Mouse (Mus musculus): Measurements from ENCODE around the gene Ccdc155.
A peak's percentile ranks its signal among the peaks of the same experiment; 100 is the strongest.

Ccdc155 gene

DNA sequence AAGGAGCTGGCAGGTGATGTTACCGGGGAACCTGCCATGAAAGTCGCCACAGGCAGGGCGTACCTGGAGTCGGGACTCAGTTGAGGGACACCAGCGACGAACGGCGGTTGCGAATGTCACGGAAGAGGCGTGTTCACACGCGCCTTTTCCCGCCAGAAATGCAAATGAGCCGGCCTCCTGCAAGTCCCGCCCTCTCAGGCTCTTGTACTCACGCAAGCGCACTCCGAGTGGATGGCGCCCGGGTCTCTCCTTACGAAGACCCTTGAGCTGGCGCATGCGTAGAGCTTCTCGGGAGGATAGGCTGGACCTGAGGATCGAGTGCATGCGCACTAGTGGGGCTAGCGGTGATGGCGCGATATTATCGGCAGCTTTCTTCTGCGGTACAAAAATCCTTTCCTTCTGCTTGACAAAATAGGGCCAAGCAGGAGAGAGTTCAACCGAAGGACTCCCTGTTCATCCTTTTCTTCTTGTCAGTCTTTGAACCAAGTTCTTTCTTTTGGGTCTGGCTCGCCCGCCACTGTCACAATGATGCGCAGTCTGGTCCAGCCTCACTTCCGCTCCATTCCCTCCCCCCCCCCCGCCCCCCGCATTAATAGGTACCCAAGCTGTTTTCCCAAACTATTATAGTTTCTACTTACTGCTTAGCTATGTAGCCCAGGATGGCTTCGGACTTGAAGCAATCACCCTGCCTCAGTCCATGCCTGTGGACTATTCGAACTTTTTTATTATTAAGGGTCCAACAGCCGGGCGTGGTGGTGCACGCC, at the start of gene Ccdc155:
Ccdc155 (minus strand) TSS at position 513 of the 764 bp plus-strand sequence.
- peak; percentile 94 for DNase-seq (ENCODE audit: extremely low spot score)

DNA sequence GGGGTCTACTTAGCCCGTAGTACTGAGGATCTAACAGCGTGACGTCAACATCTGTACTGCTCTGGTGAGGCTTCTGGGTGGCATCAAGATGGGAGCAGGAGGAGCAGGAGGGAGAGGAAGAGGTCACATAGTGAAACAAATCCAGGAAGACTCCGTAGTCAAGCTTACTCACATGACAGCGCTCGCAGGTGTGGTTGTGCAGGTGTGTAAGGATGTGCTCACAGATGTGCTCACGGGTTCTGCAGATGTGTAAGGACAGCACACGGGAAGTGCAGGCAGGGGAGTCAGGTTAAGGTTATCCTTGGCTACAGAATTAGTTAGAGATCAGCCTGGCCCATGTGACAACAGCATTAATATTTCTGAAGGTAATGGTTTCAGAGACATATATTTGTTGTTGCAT, 49.1 kb upstream of the Ccdc155 start:
- DNase-seq (ENCODE audit: extremely low spot score), result no peak

DNA sequence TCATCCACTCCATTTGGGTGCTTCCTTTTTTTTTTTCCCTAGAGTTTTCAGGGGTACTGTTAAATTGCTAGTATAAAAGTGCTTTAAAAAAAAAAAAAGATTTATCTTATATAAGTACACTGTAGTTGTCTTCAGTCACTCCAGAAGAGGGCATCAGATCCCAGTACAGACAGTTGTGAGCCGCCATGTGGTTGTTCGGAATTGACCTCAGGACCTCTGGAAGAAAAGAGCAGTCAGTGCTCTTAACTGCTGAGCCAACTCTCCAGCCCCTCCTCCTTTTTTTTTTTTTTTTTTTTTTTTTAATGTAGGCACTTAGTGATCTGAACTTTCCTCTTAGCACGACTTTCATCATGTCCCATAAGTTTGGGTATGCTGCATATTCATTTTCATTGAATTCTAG, 43.0 kb upstream of the Ccdc155 start:
- DNase-seq (ENCODE audit: extremely low spot score), result no peak

DNA sequence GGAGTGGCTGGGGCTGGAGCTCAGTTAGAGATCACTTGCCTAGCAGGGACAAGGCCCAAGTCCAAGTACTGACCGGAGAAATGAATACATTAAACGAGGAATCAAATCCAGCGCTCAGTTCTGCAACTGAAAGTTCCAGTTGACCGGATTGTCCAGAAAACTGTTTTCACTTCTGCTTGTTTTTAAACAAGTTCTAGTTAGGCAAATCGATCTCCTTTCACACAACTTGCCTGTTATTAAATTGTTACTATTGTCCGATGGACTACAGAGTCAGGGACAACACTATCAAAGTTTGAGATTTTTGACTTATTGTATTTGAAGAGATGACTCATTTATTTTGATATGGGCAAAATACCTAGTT, 36.7 kb upstream of the Ccdc155 start:
- DNase-seq (ENCODE audit: extremely low spot score), result no peak

DNA sequence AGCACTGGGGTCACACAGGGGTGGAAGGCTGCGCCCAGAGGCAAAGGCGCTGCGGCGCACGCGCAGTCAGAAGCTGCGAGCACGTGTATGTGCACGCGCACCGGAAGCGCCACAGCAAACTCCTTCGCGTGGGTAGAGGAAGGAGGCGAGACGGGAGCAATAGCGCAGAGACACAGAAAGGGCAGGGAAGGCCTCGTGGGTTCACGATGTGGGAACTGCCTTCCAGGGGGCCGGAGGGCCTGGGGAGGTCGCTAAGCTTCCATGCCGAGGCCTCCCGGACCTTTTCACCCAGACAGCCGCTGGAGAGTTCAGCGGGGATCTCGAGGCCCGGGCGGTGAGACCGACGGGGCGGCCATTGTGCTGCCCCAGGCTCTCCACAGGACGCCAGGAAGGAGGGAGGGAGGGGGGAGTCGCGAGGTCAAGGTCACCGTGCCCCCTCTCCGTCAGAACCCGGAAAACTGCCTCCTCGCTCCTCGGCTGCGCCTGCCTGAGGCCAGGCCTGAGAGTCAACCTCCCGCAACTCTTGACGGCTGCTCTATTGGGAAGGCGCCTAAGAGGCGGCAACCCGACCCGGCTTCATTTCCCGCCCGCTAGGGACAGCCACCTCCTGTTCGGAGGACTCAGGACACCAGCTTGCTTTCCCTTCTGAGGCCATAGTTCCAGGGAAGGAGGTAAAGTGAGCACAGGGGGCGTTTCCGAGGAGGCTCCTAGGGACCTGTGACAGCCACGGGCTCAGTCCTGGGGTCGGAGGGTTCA, 36.1 kb upstream of the Ccdc155 start, which contains the start of gene Slc6a16:
Slc6a16 (plus strand) TSS at position 453 of the 756 bp plus-strand sequence.
- DNase-seq (ENCODE audit: extremely low spot score), result peak; percentile 70

DNA sequence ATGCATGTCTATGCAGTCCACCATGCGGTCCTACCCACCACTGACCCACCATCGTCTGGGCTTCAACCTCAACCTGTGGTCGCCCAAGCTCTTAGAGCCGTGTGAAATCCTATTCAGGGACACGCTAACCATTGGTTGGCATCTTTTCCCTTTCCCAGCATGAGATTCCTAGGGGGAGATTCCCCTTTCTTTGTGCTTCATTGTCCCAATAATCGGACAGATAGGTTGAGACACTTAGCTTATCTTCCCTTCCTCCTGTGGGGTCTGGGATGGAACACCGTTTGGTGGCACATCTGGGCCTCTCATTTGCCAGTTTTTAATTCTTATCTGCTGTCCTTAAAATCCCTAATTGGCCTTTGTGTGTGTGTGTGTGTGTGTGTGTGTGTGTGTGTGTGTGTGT, 35.4 kb upstream of the Ccdc155 start:
- DNase-seq (ENCODE audit: extremely low spot score), result no peak

DNA sequence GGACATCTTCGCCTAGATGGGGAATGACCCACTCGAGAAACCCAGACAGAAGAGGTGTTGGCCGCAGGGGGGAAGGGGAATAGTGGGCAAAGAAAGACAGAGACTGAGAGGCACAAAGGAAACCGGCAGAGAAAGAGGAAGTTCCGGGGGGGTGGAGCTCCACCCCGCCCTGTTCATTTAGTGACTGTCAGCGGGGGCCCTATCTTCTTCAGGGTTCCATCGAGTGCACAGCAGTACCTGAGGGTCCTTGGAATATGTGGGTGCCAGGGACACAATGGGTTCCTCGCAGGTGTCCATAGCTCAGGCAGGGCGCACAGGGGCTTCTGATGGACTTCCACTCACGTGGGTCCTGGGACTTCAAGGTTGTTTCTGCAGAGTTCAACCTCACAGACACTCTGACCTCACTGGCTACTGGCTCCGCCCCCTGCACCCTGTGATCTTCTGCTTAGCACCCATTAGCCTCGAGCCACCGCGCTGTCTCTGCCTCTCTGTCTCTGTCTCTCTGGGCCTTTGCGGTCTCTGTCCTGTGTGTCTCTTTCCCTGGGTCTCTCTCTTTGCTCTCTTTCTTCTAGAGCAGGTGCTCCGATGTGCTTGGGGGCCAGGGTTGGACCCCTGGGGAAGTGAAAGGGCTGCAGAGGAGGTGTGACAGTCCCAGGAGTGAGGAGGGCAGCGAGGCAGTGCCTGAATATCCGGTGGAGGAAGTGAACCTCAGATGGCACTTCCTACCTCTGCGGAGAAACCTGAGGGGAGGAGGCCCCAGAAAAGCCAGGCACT, 34.2 kb upstream of the Ccdc155 start, which contains the start of gene Cd37:
Cd37 (minus strand) TSS at position 393 of the 774 bp plus-strand sequence.
- DNase-seq (ENCODE audit: extremely low spot score), result no peak

DNA sequence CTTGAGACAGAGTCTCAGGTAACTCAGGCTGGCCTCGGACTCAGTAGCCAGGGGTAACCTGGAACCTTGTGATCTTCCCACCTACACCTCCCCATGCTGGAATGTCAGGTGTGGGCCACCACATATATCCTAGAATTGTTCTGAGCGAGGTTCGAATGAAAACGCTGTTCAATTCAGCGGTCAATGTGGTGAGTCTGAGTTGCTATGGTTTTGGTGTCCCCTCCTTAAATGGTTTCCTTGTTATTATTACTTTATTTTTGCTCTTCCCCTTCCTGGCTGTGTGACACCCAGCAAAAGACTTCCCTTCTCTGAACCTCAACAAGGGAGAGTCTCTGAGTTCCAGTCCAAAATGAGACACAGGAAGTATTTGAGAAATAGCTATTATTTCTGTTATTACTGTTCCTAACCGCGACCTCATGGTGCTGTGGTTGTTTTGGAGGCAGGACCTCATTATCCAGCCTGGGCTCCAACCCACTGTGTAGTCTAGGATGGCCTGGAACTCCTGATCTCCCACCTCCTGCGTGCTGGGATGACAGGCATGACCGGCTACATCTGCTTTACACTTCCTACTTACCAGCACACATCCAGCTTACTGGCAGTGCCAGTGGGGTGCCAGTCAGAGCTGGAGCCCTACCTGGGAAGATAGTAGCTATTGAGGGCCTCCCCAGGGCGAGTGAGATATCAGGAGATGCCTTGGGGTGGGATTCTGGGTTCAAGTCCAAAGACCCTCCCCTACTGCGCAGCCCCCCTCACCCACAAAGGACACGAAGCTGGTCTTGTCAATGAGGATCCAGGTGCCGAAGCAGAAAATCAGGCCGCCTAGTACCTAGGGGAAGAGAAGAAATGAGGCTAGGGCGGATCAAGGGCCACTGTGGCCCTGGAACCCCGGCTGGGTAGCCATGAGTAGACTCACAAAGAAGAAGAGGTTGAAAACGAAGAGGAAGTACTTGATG, 33.3 kb upstream of the Ccdc155 start:
- no peak for DNase-seq (ENCODE audit: extremely low spot score)

DNA sequence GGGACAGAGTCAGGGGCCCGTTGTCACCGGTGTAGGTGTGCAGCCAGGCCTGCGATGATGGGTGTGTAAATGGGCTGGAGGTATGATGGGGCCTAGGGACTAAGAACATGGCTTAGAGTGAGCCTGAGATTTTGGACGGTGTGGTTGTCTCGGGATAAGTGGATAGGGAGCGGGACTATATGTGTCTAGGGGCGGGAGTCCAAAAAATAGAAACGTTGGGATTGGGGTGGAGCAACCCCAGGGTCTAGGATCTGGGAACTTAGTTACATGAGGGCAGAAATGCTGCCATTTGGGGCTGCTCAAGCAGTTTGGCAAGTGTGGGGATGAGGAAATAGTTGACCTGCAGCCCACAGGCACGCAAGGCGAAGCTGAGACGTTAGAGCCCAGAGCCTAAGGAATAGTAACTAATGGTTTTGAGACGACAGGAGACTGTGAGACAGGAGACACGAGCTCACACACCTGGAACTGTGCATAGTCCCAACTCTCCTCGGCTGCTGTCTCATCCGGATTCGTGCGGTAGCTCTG, 31.0 kb upstream of the Ccdc155 start:
- no peak for DNase-seq (ENCODE audit: extremely low spot score)

DNA sequence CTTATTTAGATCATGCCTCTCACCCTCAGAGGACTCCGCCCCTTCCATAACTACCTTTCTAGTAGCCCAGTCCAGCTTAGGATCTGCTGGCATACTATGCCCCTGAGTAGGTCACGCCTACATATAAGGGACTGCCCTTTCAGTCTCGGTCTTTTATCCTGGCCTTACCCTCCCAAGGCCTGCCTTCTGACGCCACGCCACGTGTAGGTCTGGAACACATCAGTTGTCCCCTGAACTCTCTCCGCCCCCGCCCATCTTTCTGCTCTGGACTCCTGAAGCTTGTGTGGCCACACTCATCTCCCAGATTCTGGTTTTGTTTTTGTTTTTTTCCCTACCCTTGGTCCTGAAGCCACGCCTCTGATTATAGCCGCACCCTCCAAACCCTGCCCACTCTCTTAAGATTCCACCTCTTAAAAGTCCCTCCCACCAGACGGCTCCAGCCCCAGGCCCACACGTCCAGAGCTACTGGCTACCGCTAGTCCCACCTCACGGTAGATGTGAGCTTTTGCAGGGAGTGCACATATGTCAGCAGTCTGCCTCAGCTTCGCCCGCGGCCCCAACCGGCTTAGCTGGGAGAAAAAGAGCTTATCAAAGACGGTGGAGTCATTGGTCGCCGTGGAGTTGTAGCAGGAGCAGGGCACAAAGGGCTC, 30.4 kb upstream of the Ccdc155 start:
- peak; percentile 77 for DNase-seq (ENCODE audit: extremely low spot score)

DNA sequence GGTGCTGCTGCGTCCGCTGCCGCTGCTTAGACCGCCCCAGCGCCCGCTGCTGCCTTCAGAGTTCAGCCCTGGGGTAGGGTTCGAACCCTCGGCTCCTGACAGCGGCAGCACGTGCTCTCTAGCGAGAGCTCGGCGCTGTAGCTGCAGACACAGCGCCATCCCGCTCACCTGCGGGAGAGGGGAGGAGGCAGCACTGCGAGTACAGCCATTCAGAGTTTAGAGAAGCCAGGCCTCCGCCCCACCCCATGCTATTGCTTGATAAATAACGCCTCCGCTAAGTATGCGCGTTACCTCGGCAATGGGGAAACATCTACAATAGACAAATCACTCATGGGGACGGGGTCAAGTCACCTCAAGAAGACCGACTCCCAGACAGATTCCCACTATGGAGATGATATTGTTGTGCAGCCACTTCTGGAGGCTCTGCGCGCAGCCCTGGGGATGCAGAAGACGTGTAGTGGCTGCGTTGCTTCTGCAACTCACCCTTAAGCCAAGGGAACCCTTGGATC, 29.7 kb upstream of the Ccdc155 start:
- peak; percentile 63 for DNase-seq (ENCODE audit: extremely low spot score)

DNA sequence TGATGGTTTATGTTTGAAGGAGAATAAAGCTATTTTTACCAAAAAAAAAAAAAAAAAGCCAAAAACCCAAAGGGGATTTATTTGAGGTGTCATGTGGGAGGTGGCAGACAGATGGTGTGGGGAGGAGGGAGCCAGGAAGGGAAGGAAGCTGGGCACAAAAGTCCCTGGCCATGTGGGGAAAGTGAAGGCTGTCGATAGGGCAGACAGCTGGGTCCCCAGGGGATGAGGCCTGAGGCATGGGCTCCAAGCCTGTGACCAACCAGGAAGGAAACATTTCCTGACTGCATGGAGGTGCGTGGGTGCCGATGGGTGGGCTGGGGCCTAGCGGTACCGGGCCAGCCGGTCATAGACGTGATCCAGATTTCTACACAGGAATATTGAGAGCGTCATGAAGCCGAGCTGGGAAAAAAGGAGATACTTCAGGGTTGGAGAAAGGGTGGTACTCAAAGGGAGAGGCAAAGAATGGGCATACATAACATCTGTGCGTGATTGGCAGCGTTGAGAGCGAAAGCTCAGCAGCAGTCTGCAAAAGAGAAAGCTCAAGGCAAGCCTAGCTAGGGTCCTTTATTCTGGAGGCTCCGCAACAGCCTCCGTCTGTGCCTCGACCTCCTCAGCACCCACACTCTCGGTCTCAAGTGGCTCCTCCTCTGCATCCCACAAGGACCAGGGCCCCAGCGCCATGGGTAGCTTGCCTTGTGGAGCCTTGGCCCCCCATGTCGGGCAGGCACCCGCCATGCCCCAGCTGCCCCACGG, 29.1 kb upstream of the Ccdc155 start:
- DNase-seq (ENCODE audit: extremely low spot score), result no peak

DNA sequence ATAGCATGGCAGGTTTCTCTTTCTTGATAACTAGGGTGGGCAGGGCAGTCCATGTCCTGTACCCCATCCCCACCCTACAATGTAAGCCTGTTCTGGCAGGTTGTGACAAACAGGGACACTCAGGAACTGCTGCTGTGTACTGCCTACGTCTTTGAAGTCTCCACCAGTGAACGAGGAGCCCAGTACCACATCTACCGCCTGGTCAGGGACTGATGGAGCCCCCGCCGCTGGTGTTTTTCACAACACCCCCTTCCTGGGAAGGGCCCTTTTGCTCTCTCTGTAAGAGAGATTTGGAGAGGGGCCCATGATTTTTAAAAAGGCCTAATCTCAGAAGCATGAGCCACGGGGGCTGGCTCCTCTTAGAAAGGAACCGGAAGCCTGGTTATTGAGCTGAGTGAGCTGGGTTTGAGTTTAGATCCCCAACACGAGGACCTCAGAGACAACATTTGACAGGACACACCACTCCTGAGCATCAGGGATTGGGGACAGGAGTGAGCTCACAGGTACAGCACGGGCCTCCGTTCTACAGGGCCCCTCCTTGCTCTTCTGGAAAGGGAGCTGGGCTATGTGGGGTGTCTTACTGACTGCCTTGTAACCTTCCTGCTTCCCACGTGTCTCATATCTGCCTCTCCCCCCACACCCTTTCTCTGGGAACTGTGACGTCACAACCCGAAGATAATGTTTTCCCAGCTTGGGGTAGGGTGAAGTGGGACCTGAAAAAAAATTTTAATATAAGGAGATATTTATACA, 28.2 kb upstream of the Ccdc155 start:
- no peak for DNase-seq (ENCODE audit: extremely low spot score)

DNA sequence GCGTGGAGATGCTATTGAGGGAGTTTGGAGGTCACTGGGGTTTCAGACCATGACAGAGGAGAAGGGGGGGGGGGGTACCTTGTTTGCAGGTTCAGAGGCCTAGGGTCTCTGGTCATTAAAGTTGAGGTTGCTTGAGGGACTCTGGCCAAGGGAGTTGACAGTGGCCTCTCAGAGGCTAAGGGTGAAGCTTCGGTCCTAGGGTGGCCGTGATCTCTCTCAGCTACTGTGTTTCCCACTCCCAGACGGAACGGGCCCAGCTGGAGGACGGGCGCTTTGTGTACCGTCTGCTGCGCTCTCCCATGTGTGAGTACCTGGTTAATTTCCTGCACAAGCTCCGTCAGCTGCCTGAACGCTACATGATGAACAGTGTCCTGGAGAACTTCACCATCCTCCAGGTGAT, 27.2 kb upstream of the Ccdc155 start:
- DNase-seq (ENCODE audit: extremely low spot score), result no peak

DNA sequence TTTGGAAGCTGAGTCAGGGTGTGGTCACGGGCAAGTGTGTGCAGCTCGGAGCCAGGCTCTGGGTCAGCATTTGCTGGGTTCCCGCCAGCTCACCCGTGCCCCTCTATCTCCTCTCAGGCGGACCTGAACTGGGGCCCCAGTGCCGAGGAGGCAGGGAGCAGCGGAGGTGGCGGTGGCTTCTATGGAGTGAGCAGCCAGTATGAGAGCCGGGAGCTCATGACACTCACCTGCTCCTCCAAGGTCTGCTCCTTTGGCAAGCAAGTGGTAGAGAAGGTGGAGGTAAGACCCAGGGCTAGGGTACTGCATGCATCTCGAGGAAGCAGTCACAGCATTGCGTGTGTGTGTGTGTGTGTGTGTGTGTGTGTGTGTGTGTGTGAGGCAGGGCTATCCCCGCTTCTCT, 26.5 kb upstream of the Ccdc155 start:
- DNase-seq (ENCODE audit: extremely low spot score), result no peak

DNA sequence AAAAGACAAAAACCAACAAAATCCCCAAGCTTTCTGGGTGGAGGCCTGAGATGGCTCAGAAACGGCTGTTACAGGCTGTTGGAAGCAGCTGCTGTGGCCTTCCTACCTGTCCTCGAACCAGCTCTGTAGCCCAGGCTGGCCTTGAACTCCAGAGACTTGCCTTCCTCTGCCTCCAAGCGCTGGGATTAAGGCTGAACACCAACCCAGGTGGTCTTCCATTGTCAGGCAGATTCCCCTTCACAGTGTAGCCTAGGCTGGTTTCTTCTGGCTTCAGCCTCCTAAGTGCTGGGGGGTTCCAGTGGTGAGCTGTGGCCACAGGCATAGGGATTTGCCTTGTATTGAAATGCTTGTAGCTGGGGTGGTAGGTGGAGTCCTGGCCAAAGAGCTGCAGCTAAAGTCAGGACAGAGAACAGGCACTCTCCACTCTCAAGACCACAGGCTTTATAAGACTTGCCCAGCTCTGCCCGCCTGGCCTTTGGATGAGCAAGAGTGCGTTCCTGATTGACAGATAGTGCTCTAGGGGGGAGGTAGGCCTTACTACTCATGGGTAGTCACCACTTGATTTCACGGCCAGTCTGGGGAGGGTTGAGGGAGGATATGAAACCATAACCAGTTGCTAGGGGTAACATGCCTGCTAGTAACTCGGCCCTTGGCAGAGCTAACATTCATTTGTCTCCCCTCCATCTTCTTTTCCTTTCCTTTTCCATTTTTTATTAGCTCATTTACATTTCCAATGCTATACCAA, 24.9 kb upstream of the Ccdc155 start:
- DNase-seq (ENCODE audit: extremely low spot score), result no peak

DNA sequence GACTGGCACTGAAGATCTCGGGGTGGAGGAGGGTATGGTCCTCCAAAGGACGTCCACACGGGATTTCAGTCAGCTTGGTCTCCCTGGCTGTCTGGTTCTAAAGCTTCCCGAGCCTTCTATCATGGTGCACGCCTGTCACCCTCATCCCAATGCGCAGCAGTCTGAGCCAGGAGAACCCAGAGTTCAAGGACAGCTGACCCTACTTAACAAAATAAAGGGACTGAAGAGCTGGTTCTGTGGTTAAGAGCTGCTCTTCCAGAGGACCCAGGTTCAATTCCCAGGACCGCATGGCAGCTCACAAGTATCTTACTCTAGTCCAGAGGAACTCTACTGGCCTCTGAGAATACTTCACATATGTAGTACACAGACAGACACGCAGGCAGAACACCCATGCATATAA, 24.4 kb upstream of the Ccdc155 start:
- no peak for DNase-seq (ENCODE audit: extremely low spot score)

DNA sequence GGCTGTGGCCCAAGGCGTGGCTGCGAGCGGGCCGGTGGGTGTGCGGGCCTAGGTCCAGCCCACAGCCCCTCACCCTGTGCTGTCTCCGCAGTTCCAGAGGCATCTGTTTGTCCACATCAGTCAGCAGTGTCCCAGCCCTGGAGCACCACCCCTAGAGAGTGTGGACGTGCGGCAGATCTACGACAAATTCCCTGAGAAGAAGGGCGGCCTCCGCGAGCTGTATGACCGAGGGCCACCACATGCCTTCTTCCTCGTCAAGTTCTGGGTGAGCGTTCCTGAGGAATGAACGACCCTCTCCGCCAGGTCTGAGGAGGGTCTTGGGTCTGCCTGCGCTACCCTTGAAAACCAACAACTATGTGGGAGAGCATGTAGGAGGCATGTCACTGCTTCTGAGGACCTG, 23.9 kb upstream of the Ccdc155 start:
- DNase-seq (ENCODE audit: extremely low spot score), result no peak
